Mouse (Mus musculus): ENCODE data around the gene Rpl18. TPM values are rescaled to one million over a fixed set of nuclear protein-coding genes. Genes with fewer than 3 reads are reported as not detected.

The Rpl18 gene
- total RNA-seq, 4 experiments from 2014 or later = 340 to 384 (median 357) TPM

DNA sequence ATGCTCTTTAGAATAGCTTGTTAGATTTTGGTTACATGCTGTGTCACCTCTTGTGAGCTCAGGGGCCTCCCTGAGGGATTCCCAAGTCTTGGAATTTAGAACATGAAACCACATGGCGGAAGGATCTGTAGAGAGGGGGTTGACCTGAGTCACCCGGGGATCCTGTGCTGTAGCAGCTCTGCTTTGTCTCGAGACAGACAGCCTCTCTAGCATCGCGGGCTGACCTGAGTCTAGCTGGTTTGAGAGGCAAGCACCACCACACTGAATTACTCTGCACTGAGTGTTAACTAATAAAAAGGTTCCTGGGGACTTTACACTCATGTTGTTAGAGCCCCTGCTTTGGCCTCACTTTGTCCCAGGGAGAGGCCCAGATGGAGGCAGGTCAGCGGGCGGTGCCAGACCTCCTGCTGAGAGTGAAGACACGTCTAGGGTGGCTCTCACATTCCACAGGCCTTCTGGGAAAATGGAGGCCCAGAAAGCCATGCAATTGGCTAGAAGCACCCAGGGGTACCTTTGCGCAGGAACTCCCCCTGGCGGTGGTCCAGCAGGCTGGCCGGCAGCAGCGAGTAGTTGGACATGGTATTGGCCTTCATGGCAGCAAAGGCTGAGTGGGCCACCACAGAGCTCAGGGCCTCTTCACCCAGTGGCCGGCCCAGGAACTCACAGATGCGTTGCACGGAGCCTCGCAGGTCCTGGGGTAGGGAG lies 15.6 kb downstream of the Rpl18 start:
- DNase-seq (ENCODE audit: low spot score in 2 of 2) = no peak

DNA sequence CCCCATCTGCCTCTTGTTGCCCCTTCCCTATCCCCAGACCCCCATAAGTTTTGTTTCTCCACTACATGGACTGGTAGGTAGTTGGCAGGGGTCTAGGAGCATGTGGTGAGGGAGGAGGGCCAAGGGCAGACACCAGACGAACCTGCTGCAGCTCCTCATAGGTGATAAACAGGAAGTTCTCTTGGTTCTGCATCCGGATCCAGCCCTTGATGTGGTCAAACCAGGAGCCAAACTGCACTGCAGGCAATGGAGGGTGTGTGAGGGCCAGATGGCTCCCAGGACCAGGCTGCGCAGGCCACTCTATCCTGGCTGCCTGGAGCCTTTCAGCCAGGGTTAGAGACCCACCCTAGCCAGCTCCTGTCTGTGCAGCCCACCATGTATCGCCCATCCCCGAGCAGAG lies 18.2 kb downstream of the Rpl18 start:
- DNase-seq (ENCODE audit: low spot score in 2 of 2) = no peak

DNA sequence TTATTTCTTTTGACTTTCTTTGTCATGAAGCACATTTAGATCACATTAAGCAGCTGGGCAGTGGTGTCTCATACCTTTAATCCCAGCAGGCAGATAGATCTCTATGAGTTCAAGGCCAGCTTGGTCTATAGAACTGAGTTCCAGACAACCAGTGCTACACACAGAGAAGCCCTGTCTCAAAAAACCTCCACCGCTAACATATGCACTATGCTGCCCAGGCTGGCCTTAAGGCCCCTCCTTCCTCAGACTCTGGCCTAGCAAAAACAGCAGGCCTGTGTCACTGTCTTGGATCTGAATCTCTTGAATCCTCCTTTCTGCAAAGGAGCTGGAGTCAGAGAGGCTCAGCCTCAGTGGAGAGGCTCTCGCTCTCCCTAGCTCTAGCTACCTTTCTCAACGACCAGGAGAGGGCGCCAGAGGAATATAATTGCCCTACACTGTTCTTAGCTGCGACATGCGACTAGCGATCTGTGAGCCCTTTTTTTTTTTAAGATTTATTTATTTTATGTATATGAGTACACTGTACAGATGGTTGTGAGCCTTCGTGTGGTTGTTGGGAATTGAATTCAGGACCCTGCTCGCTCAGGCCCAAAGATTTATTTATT lies 24.0 kb downstream of the Rpl18 start:
- peak in 1 of 2 experiments; percentile 64 for DNase-seq (ENCODE audit: low spot score in 2 of 2)

DNA sequence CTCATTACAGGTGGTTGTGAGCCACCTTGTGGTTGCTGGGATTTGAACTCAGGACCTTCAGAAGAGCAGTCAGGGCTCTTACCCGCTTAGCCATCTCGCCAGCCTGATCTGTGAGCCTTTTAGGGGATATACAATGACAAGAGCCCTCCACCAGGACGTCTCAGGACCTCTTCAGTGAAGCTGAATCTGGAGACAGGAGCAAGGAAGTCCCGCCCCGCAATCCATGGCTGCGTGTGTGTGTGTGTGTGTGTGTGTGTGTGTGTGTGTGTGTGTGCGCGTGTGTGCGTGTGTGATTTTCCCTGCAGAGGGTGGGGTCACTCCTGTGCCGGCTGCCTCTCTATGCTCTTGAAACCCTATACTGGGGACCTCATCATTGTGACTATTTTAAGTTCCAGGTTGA lies 24.6 kb downstream of the Rpl18 start:
- no peak for DNase-seq (ENCODE audit: low spot score in 2 of 2)

DNA sequence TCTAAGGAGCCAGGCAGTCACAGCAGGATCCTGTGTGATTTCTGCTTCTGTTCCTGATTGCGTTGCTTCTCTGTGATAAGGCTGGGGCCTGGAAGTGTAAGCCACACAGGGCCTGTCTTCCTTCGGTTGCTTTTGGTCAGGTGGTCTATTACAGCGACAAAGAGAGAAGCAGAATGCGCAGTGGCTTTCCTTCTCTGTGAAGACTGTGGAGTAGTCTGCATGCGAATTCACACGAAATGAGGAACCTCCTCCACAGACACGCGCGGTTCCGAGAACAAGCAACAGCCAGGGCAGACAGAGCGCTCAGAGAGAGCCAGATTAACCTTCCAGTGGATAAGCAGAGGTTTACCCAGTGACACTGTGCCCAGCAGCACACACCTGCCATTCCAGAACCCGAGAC lies 26.1 kb downstream of the Rpl18 start:
- DNase-seq (ENCODE audit: low spot score in 2 of 2) = no peak

DNA sequence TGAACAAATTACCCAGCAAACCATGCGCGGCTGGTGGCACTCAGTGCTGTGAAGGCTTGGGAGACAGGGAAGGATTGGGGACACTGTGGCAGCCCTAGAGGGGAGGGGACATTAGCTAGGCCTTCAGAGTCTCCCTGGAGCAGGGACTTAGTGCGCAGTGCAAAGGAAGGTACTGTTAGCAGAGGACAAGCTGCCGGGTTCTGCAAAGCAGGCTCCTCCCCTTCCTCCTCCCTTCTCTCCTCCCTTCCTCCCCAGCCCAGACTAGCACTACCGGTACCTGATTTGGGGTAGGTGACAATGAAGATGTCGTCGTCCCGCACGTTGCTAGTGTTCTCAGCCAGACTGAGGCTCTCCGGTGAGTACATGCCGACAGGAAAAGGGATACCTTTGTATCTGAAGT lies 26.5 kb downstream of the Rpl18 start:
- DNase-seq (ENCODE audit: low spot score in 2 of 2) = peak in 1 of 2 experiments; percentile 30

DNA sequence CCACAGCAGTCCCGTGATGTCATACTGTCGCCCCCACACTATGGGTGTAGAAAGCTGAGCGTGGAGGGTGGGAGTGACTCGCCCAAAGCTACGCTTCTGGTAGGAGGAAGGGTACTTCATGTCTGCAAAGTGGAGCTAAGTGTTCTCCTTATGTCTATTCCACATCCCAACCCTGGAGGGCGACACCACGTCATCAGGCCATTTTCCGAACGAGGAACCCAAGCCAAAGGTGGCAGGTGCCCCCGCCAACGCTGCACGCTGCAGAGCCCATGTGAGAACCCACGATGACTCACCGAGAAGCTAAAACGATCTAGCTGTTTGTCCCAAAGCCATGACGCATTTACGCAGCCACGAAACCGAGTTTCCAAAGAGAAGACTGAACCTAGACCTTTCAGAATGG lies 27.1 kb downstream of the Rpl18 start:
- DNase-seq (ENCODE audit: low spot score in 2 of 2) = peak; percentile 65 to 87

DNA sequence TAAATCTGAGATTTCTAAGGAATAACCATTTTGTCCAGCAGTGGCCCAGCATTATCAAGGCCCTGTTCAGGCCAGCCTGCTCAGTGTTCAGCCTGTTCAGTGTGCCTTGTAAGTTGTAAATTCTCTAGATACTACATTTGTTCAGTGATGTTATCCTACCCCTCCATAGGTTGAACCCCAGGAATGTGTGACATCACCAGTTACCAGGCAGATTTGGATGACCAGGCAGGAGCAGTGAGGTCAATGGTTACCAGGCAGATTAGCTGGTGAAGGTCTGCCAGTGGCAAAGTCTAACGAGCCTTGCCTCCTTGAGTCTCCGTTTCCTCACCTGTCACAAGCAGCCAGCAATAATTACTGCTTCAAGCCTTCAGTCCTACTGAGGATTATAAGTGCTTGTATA lies 29.1 kb downstream of the Rpl18 start:
- peak; percentile 35 to 69 for DNase-seq (ENCODE audit: low spot score in 2 of 2)

DNA sequence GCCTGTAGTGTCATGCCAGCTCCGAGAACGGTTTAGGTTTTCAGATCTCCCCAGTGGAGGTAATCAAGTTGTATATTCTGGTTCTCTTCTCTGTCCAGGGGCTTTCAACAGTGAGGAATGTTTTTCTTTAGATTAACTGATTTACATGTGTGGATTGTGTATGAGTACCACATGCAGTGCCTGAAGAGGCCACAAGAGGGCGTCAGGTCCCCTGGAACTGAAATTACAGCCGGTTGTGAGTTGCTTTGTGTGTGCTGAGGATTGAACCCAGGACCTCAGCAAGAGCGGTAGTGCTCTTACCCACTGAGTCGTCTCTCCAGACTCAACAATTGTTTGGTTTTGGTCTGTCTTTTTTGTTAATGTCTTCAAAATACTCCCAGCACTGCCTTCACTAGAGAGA lies 31.3 kb downstream of the Rpl18 start:
- no peak for DNase-seq (ENCODE audit: low spot score in 2 of 2)

DNA sequence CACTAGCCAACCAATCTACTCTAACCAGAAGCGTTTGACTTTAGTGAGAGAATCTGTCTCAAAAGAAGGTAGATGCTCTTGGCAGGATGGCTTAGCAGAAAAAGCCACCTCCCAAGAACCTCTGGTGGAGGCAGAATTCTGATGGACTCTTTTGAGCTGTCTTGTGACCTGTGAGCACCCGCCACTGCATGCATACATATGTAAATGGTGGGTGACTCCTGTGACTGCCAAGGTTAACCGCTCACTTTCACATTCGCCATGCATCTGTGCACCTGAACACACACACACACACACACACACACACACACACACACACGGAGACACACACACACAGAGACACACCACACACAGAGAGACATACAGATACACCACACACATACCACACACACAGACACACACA lies 32.2 kb downstream of the Rpl18 start:
- no peak for DNase-seq (ENCODE audit: low spot score in 2 of 2)

DNA sequence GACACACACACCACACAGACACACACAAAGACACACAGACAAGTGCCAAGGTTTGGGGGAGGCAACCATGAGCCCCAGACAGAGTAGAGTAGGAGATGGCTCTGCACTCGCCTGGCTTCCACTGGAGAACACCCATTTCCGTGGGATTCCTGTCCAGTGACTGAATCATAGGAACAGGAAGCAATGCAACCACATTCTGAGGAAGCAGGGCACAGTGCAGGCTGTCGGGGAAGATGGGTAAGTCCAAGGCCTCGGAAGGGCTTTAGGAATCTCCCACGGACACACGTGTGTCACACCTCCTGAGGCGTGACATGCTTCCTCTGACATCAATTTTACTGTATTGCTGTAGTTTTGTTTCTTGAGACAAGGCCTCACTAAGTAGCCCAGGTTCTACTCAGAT lies 32.9 kb downstream of the Rpl18 start:
- DNase-seq (ENCODE audit: low spot score in 2 of 2) = no peak

DNA sequence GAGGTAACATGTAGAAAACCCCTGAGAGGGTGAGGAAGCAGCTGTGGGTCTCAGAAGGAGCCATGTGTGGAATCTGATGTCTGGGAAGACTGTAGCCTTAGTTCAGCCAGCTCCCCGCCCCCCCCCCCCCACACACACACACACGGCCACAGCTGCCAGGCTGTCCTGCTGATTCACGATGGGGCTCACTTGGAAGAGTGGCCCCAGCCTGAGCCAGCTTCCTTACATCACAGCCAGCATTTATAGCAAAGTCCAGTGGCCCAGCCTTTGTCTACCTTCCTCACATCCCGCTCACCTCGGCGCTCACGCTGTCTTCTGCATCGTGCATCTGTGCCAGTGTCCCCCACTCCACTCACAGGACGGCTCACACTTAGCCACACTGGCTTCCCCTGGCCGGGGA lies 34.1 kb downstream of the Rpl18 start:
- no peak for DNase-seq (ENCODE audit: low spot score in 2 of 2)

DNA sequence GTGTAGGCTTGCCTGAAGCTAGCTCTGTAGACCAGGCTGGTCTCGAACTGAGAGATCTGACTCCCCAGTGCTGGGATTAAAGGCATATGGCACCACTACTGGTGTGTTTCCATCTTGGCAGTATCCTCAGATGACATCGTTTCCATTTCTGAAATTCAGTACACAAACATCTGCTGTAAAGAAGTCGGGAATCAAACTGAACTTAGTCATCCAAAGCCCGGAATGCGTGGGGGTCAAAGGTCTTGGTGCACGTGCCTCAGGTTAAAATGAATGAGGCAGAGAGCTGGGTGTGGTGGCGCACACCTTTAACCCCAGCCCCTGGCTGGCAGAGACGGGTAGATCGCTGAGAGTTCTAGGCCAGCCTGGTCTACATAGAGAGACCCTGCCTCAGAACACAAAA lies 34.9 kb downstream of the Rpl18 start:
- DNase-seq (ENCODE audit: low spot score in 2 of 2) = no peak

DNA sequence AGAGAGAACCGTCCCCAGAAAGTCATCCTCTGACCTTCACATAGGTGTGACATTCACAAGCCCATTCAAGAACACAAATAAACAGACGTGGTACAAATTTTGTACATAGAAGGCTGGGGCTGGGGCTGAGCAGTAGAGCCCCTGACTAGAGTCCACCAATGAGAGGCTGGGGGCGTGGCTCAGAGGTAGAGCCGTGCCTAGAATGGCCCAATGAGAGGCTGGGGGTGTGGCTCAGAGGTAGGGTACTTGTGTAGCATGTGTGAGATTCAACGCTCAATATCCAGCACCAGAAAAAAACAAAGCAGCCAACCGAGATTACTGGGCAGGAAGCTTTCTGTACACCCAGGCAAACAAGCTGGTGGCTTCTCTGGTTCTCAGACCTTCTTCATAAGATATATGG lies 40.4 kb downstream of the Rpl18 start:
- DNase-seq (ENCODE audit: low spot score in 2 of 2) = no peak

DNA sequence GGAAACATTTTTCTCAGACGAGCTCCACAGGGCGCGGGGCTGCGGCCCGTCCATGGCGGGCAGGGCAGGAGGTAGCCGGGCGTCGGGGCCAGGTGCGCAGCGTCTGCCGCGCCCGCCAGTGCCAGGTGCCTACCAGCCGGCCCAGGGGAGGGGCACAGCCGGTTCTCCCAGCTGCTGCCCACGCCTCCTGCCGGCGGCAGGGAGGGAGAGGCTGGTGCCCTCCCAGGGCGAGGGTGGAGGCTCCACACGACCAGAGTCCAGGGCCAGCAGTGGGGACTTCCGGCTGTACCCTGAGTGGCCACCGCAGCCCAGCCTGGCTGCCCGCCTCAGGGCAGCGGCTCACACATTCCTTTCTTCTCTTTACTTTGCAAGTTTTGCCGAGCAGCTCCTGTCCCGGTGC lies 44.1 kb downstream of the Rpl18 start:
- DNase-seq (ENCODE audit: low spot score in 2 of 2) = no peak

DNA sequence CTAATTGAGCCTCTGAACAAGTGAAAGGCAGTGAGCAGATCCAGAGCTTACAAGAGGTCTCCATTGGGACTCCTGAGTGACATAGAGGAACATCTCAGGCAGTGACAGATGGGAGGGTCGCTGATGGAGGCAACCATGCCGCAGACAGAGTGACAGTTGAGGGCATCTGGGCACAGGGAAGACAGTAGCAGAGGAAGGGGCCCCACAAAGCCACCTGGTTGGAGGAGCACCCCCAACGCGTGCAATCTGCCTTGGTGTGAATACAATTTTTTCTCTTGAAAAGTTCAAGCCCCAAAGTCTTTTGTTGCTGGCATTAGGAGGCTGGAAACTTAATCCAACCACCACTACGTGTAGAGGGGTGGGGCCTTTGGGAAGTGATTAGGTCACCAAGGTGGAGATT lies 44.9 kb downstream of the Rpl18 start:
- no peak for DNase-seq (ENCODE audit: low spot score in 2 of 2)

DNA sequence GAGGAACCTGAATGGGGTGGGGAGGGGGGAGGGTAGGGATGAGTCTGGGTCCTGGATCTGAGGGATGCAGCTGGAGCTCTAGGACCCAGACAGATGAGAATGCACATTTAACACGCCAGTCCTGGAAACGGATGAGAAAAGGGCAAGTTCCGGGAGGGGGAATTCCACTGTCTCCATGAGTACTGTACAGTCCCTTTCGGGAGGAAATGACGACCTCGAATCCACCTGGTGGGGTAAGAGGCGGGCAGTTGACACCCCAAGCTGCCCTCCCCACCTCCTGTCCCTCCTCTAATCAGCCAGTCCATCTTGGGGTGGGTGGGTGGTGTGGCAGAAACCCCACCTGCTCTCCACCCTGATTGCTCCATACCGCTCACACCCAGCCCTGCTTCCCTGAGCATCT lies 50.7 kb downstream of the Rpl18 start:
- no peak for DNase-seq (ENCODE audit: low spot score in 2 of 2)

DNA sequence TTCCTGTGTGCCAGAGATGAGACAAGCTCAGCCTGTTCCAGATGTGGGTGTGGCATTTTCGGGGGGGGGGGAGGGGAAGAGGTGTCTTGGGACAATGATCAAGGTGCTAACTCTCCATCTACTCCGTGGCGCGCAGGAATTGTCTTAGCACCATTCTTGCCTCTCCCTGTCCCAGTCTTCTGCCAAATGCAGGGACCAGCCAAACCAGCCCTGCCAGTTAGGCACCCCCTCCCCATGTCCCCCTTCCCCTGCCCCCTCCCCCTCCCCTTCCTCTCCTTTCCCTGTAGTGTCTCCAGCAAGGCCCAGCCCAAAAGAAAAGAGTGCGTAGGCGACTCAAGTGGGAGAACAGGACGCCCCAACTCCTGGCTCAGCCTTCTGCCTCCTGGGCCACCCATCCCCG lies 51.5 kb downstream of the Rpl18 start:
- no peak for DNase-seq (ENCODE audit: low spot score in 2 of 2)

DNA sequence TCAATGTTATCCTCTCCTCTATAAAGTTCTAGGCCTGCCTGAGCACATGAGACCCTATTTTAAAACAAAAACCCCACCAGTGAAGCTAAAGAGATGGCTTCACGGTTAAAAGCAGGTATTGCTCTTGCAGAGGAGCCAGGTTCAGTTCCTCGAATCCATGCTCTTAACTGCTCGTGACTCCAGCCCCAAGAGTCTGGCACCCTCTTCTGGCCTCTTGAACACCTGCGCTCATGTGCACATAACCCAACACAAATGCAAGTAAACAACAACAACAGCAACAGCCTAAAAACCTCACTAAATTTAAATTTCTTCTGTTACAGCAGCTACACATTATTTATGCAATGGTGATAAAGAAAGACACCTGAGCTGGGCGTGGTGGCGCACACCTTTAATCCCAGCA lies 52.2 kb downstream of the Rpl18 start:
- no peak for DNase-seq (ENCODE audit: low spot score in 2 of 2)
